Mouse (Mus musculus) kidney, embryonic 14.5 days (tissue): Measurements from ENCODE around the gene Reg2. TPM values are rescaled to one million over a fixed set of nuclear protein-coding genes. Genes with fewer than 3 reads are reported as not detected.

Source experiments
- ATAC-seq: fragments of 200-750 bp; cut with Nextera tagmentation; 2 replicates; pipeline ENCODE4 v1.8.0; 2017; ENCODE audit warnings: moderate number of reproducible peaks, mild to moderate bottlenecking, moderate TSS enrichment, moderate library complexity; ENCODE audit not compliant: low FRiP score, low TSS enrichment
- H3K27ac ChIP-seq: fragments of 300-500 bp; sonication (generic); 2 replicates; pipeline ENCODE4 v1.5.1; 2014; ENCODE audit warnings: low read depth, mild to moderate bottlenecking, low read length, moderate library complexity, mixed read lengths
- H3K27me3 ChIP-seq: fragments of 300-500 bp; sonication (generic); 2 replicates; pipeline ENCODE4 v1.6.1; 2014; ENCODE audit warnings: mild to moderate bottlenecking, low read length; ENCODE audit not compliant: control insufficient read depth, insufficient read depth
- H3K36me3 ChIP-seq: fragments of 300-500 bp; sonication (generic); 2 replicates; pipeline ENCODE4 v1.6.1; 2014; ENCODE audit warnings: low read length, mixed read lengths; ENCODE audit not compliant: control insufficient read depth, insufficient read depth
- H3K4me1 ChIP-seq: fragments of 300-500 bp; sonication (generic); 2 replicates; pipeline ENCODE4 v1.6.1; 2014; ENCODE audit warnings: low read length, mixed read lengths; ENCODE audit not compliant: control insufficient read depth, insufficient read depth
- H3K4me2 ChIP-seq: fragments of 300-500 bp; sonication (generic); replicated peaks from 2 replicates; pipeline ENCODE4 v1.6.1; 2014; ENCODE audit warnings: low read depth, mild to moderate bottlenecking, low read length
- H3K4me3 ChIP-seq: fragments of 300-500 bp; sonication (generic); 2 replicates; pipeline ENCODE4 v1.5.1; 2014; ENCODE audit warnings: mild to moderate bottlenecking, low read length
- H3K9ac ChIP-seq: fragments of 300-500 bp; sonication (generic); 2 replicates; pipeline ENCODE4 v1.6.1; 2014; ENCODE audit warnings: low read depth, mild to moderate bottlenecking, low read length, moderate library complexity
- H3K9me3 ChIP-seq: fragments of 300-500 bp; sonication (generic); 2 replicates; pipeline ENCODE4 v1.6.1; 2016; ENCODE audit warnings: low read length; ENCODE audit not compliant: control insufficient read depth
- WGBS: fragments of 180-500 bp; shearing (Covaris S2); extraction: QIAGEN DNeasy Blood & Tissue Kit; methylation state at CpG from one replicate; pipeline ENCODE4 v1.1.7; 2014; 5-methylcytosine and 5-hydroxymethylcytosine counted together
- polyA plus RNA-seq: library from polyadenylated mRNA; unstranded; fragments of >200 nt; fragmentation: Nextera tagmentation; extraction: Ambion mirVana; gene quantifications from 2 replicates; pipeline ENCODE4 v1.2.1, GENCODE M21; 2014

Reg2 gene
- polyA plus RNA-seq, 1 experiment from 2014 or later = not detected

DNA sequence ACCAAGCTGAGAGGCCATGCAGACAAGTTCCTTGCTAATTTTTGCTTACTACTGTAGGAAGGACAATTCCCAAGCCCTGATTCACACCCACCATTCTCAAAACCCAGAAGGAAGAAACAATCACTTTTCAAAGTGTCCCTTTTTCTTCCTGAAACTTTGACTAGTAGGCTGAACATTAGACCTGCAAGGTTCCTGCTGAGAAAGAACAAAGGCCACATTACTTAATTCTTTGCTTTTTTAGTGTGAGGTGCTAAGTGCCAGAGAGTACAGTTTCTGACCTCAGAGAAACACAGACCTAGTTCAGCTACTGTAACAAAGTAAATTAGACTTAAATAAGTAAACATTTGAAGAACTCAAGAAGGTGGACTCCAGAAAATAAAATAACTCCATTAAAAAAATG is 53.0 kb downstream of the Reg2 start:
- Histone ChIP-seq H3K4me3 (no peak overlapping the region), H3K9ac (no peak overlapping the region), H3K4me2 (no peak overlapping the region), H3K36me3 (no peaks in the 10 kb centered on the region), H3K27me3 (no peaks in the 10 kb centered on the region), H3K4me1 (no peaks in the 10 kb centered on the region), H3K27ac (no peak overlapping the region), H3K9me3 (no peaks in the 10 kb centered on the region)
- no peak for ATAC-seq

DNA sequence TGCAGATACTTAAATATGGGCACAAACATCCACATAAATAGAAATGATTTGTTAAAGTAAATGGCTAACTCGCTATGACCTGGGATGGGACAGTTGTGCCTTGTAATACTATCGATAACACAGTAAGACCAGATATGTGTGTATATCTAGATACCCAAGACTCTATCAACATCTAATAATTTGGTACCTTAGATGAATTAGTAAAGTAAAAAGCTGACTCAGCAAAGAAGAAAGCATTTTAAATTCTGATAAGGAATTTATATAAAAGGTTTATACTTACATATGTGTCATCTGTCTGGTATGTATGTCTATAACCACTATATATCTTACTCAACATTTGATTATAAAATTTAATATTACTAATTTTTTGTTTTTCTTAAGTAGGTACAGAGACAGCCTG is 57.4 kb downstream of the Reg2 start:
- H3K27me3 ChIP-seq = no peaks in the 10 kb centered on the region
- no peaks in the 10 kb centered on the region for H3K36me3 ChIP-seq
- no peak overlapping the region for H3K4me3 ChIP-seq
- no peak overlapping the region for H3K4me2 ChIP-seq
- ATAC-seq = no peak
- no peak overlapping the region for H3K27ac ChIP-seq
- H3K9me3 ChIP-seq = no peaks in the 10 kb centered on the region
- no peak overlapping the region for H3K9ac ChIP-seq
- WGBS = 87% methylated on average over 2 of the region's 2 CpGs
- no peaks in the 10 kb centered on the region for H3K4me1 ChIP-seq

Other genes with a start within 250 kb of the Reg2 start
- gene Reg3b, start 25.0 kb upstream of the Reg2 start, polyA plus RNA-seq = not detected in 2 replicates
- gene Reg3d, start 16.8 kb upstream of the Reg2 start, polyA plus RNA-seq = not detected in 2 replicates
- not detected in 2 replicates for gene Reg3a, start 14.9 kb upstream of the Reg2 start, polyA plus RNA-seq
- not detected in 2 replicates for gene Reg1, start 27.1 kb downstream of the Reg2 start, polyA plus RNA-seq
- gene Reg3g, start 73.2 kb downstream of the Reg2 start, polyA plus RNA-seq = not detected in 2 replicates